Mouse (Mus musculus) bone marrow, adult 2 months (tissue): ENCODE data around the gene Ptpn21. TPM values are rescaled to one million over a fixed set of nuclear protein-coding genes. Genes with fewer than 3 reads are reported as not detected.
A peak's percentile ranks its signal among the peaks of the same experiment; 100 is the strongest.

Experiments
- H3K27ac ChIP-seq: fragments of 200-500 bp; 2 replicates; pipeline ENCODE4 v1.5.1; 2012; ENCODE audit warnings: low read depth, mild to moderate bottlenecking, control low read depth, inconsistent platforms, low read length; ENCODE audit not compliant: control insufficient read depth, poor library complexity, insufficient read depth
- H3K4me1 ChIP-seq: fragments of 200-500 bp; 2 replicates; pipeline ENCODE4 v1.6.1; 2011; ENCODE audit warnings: low read length; ENCODE audit not compliant: control insufficient read depth, insufficient read depth
- H3K4me3 ChIP-seq: fragments of 200-500 bp; replicated peaks from 2 replicates; pipeline ENCODE3; 2011; ENCODE audit warnings: mild to moderate bottlenecking, low read depth, low read length, control low read depth; ENCODE audit not compliant: control insufficient read depth
- CTCF ChIP-seq: fragments of 200-500 bp; IDR thresholded peaks from 2 replicates; pipeline ENCODE4 v1.5.1; 2011; ENCODE audit warnings: low read length, control low read depth; ENCODE audit not compliant: control insufficient read depth, insufficient read depth
- POLR2A ChIP-seq: fragments of 200-500 bp; IDR thresholded peaks from 2 replicates; pipeline ENCODE4 v1.6.1; 2011; ENCODE audit warnings: low read depth, mild to moderate bottlenecking, control low read depth, low read length, borderline replicate concordance; ENCODE audit not compliant: control insufficient read depth
- WGBS: fragments of 180-500 bp; shearing (Covaris S2); methylation state at CpG from one replicate; pipeline ENCODE4 v1.1.7; 2018; 5-methylcytosine and 5-hydroxymethylcytosine counted together
- polyA plus RNA-seq: library from polyadenylated mRNA; stranded (reverse); fragments of >200 nt; gene quantifications from 2 replicates; pipeline ENCODE4 v1.2.4, GENCODE M21; 2011; ENCODE audit warnings: low replicate concordance; ENCODE audit not compliant: missing spikeins, insufficient read depth, insufficient read length

Gene Ptpn21
- polyA plus RNA-seq, 1 experiment: 2.2 TPM

GRCm38 (mm10) chr12:98668132-98668814, 68.9 kb downstream of the Ptpn21 start:
- Histone ChIP-seq H3K4me1 (no peaks in the 10 kb centered on the region), H3K27ac (no peak overlapping the region), H3K4me3 (no peak overlapping the region)
- no peak for TF ChIP-seq CTCF
- no peak for TF ChIP-seq POLR2A
- 50% methylated on average over 10 of the region's 10 CpGs for WGBS

- Histone ChIP-seq H3K4me3 (no peak overlapping the region), H3K4me1 (no peaks in the 10 kb centered on the region), H3K27ac (no peak overlapping the region)
- 87% methylated on average over 7 of the region's 7 CpGs for WGBS
- TF ChIP-seq CTCF: no peak
- no peak for TF ChIP-seq POLR2A
Observed at GRCm38 (mm10) chr12:98662617-98663016, 74.6 kb downstream of the Ptpn21 start.

- TF ChIP-seq POLR2A: no peak
- no peak for TF ChIP-seq CTCF
- WGBS: 82% methylated on average over 2 of the region's 2 CpGs
- H3K4me1 ChIP-seq: no peaks in the 10 kb centered on the region
- no peak overlapping the region for H3K27ac ChIP-seq
- H3K4me3 ChIP-seq: no peak overlapping the region
Observed at GRCm38 (mm10) chr12:98656873-98657272, 80.3 kb downstream of the Ptpn21 start.

GRCm38 (mm10) chr12:98644852-98645251, 92.4 kb downstream of the Ptpn21 start:
- no peak overlapping the region for H3K4me3 ChIP-seq
- TF ChIP-seq POLR2A: no peak
- TF ChIP-seq CTCF: no peak
- H3K27ac ChIP-seq: no peak overlapping the region
- no peaks in the 10 kb centered on the region for H3K4me1 ChIP-seq

- H3K4me1 ChIP-seq: no peaks in the 10 kb centered on the region
- TF ChIP-seq POLR2A: no peak
- no peak for TF ChIP-seq CTCF
- H3K4me3 ChIP-seq: peak overlapping the region; percentile 84
- no peak overlapping the region for H3K27ac ChIP-seq
- WGBS: 3% methylated on average over 16 of the region's 16 CpGs
Observed at GRCm38 (mm10) chr12:98628260-98628970, 108.8 kb downstream of the Ptpn21 start.

DNA sequence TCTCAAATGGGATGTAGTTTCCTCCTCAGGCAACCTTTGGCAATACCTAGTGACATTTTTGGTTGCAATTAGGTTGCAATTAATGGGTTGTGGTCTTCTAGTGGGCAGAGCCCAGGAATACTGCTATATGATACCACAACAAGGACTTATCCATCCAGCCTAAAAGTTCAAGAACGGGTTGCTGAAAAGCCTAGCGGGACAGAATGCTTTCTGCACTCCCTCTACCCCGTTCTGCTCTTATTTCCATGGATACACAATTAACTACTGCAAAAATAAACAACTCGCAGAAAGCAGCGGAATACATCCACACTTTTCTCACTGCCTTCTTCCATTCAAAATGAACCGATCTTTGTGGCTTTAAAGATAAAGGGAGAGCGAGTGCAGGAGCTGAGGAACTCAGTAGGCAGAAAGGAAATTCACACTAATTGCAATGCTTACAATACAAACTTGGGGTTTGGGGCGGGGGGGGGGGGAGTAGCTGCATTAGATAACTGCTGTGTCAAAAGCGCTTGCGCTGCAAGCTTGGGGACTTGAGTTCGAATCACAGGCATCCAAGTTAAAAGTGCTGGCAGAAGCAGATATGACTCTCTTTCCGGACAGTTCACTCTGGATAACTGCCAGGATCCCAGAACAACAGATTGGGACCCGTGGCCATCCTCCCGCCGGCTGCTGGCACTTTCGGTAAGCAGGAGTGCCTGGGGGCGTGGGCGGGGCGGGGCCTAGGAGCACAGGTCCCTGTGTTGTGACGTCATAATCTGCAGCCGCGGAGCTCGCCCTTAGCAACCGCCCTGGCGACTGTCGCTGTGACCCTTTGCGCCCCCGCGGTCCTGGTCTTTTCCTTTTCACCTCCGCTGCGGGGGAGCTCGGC, 109.6 kb downstream of the Ptpn21 start, which contains the start of gene Spata7:
TSS of gene Spata7 (plus strand) at position 766 of the 868 bp plus-strand sequence.
- no peak for TF ChIP-seq POLR2A
- Histone ChIP-seq H3K4me3 (peak within 1 kb of the TSS; percentile 84), H3K27ac (no peak within 1 kb of the TSS), H3K4me1 (no peaks in the 10 kb centered on the region)
- WGBS: 4% methylated on average over 32 of the region's 32 CpGs

Other genes starting within 250 kb of the Ptpn21 start
- not detected in 2 replicates for gene Kcnk10, start 159.1 kb downstream of the Ptpn21 start, polyA plus RNA-seq
- gene Spata7, start 109.2 kb downstream of the Ptpn21 start, polyA plus RNA-seq: 1.6 and 1.9 TPM in 2 replicates
- gene Zc3h14, start 9.6 kb upstream of the Ptpn21 start, polyA plus RNA-seq: 34.7 and 60.3 TPM in 2 replicates
- 3.1 and 5.4 TPM in 2 replicates for gene Eml5, start 164.1 kb upstream of the Ptpn21 start, polyA plus RNA-seq
- 0.43 and 2.1 TPM in 2 replicates for gene Ttc8, start 183.2 kb upstream of the Ptpn21 start, polyA plus RNA-seq